Mouse (Mus musculus): ENCODE measurements around the gene Psmd14.

DNA sequence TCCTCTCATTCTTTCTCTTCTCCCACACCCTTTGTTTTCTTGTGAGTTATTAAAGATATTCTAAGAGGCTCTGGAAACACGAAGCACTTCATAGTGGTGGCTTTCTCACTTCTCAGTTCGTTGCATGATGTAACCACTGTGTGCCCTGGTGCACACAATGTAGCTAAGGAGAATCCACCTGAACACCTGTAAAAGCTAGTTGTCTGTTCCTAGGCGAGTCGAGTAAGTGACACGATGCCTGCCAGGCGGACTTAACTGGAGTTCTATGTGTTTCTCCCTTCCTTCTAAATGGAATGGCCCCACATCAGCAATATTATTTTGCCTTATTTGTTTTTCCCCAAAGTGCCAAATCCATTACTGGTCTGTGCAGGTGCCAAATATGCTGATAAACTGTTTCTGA lies 101.6 kb downstream of the Psmd14 start:
- TF ChIP-seq CTCF (conservative IDR thresholded peaks at IDR 0.05; ENCODE audit: insufficient read depth, insufficient read length, low read depth, low read length) = no peak
- TF ChIP-seq POLR2A (IDR thresholded peaks at IDR 0.05; ENCODE audit: low read depth, low read length) = no peak
